Mouse (Mus musculus) kidney, embryonic 14.5 days (tissue): ENCODE data around the gene Snrk. TPM values are rescaled to one million over a fixed set of nuclear protein-coding genes. Genes with fewer than 3 reads are reported as not detected.

Experiments used
- ATAC-seq: fragments of 200-750 bp; cut with Nextera tagmentation; 2 replicates; pipeline ENCODE4 v1.8.0; 2017; ENCODE audit warnings: moderate number of reproducible peaks, mild to moderate bottlenecking, moderate TSS enrichment, moderate library complexity; ENCODE audit not compliant: low FRiP score, low TSS enrichment
- H3K27ac ChIP-seq: fragments of 300-500 bp; sonication (generic); 2 replicates; pipeline ENCODE4 v1.5.1; 2014; ENCODE audit warnings: low read depth, mild to moderate bottlenecking, low read length, moderate library complexity, mixed read lengths
- H3K27me3 ChIP-seq: fragments of 300-500 bp; sonication (generic); 2 replicates; pipeline ENCODE4 v1.6.1; 2014; ENCODE audit warnings: mild to moderate bottlenecking, low read length; ENCODE audit not compliant: control insufficient read depth, insufficient read depth
- H3K36me3 ChIP-seq: fragments of 300-500 bp; sonication (generic); 2 replicates; pipeline ENCODE4 v1.6.1; 2014; ENCODE audit warnings: low read length, mixed read lengths; ENCODE audit not compliant: control insufficient read depth, insufficient read depth
- H3K4me1 ChIP-seq: fragments of 300-500 bp; sonication (generic); 2 replicates; pipeline ENCODE4 v1.6.1; 2014; ENCODE audit warnings: low read length, mixed read lengths; ENCODE audit not compliant: control insufficient read depth, insufficient read depth
- H3K4me2 ChIP-seq: fragments of 300-500 bp; sonication (generic); replicated peaks from 2 replicates; pipeline ENCODE4 v1.6.1; 2014; ENCODE audit warnings: low read depth, mild to moderate bottlenecking, low read length
- H3K4me3 ChIP-seq: fragments of 300-500 bp; sonication (generic); 2 replicates; pipeline ENCODE4 v1.5.1; 2014; ENCODE audit warnings: mild to moderate bottlenecking, low read length
- H3K9ac ChIP-seq: fragments of 300-500 bp; sonication (generic); 2 replicates; pipeline ENCODE4 v1.6.1; 2014; ENCODE audit warnings: low read depth, mild to moderate bottlenecking, low read length, moderate library complexity
- H3K9me3 ChIP-seq: fragments of 300-500 bp; sonication (generic); 2 replicates; pipeline ENCODE4 v1.6.1; 2016; ENCODE audit warnings: low read length; ENCODE audit not compliant: control insufficient read depth
- WGBS: fragments of 180-500 bp; shearing (Covaris S2); extraction: QIAGEN DNeasy Blood & Tissue Kit; methylation state at CpG from one replicate; pipeline ENCODE4 v1.1.7; 2014; 5-methylcytosine and 5-hydroxymethylcytosine counted together
- polyA plus RNA-seq: library from polyadenylated mRNA; unstranded; fragments of >200 nt; fragmentation: Nextera tagmentation; extraction: Ambion mirVana; gene quantifications from 2 replicates; pipeline ENCODE4 v1.2.1, GENCODE M21; 2014

Snrk gene
- polyA plus RNA-seq, 1 experiment from 2014 or later = 41.1 TPM

DNA sequence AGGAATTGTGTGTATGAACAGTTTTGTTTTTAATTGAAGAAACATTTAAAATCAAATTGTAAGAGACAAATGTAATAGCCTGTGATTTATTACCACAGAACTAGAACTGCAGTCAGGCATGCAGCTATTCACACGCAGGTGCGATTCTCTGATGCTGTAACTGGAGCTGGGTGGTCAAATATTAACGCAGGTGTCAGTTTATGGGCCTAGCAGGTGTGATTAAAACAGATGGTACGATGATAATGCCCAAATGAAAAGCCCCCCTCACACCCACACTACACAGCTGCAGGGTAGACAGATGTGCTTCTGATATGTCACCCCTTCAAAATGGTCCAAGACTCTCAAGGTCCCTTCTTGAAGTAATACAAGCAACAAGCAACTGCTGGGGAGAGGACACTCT, 15.9 kb upstream of the Snrk start:
- H3K4me3 ChIP-seq = no peak overlapping the region
- no peaks in the 10 kb centered on the region for H3K36me3 ChIP-seq
- H3K27ac ChIP-seq = no peak overlapping the region
- no peak for ATAC-seq
- no peaks in the 10 kb centered on the region for H3K27me3 ChIP-seq
- no peak overlapping the region for H3K9ac ChIP-seq
- 22% methylated on average over 4 of the region's 4 CpGs for WGBS
- no peaks in the 10 kb centered on the region for H3K4me1 ChIP-seq
- no peak overlapping the region for H3K4me2 ChIP-seq
- no peaks in the 10 kb centered on the region for H3K9me3 ChIP-seq

DNA sequence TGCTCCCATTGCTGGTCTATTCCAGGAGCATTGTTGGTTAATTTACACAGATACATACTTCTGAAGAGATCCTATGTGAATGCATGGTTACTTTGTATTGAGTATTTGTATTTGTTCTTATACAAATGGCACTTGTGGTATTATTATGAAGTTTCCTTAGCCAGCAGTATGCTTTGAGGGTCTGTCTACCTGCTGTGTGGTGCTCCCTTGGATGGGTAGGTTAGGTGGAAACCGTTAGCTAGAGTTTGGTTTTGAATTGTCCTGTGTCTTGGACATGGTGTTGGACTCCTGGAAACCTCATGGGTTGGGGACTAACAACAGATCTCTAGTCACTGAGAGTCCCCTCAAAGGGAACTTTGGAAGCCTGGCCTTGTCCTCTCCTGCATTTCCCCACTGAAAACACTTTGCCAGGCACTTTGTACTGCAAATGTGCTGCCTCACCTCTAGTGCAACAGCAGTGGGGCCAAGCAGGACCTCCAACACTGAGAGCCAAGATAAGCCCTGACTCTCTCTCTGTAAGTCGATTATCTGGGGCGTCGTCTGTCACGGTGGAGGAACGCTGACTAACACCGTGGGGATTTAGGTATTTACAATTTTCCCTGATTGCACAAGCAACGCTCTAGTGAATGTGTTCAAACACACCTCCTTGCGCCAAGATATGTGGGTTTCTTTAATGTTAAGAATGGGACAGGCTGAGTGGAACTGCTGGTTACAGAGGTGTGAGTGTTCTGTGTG, 13.3 kb upstream of the Snrk start:
- no peaks in the 10 kb centered on the region for H3K4me1 ChIP-seq
- H3K27ac ChIP-seq = no peak overlapping the region
- H3K4me2 ChIP-seq = no peak overlapping the region
- H3K9ac ChIP-seq = no peak overlapping the region
- no peak overlapping the region for H3K4me3 ChIP-seq
- H3K36me3 ChIP-seq = no peaks in the 10 kb centered on the region
- no peak for ATAC-seq
- WGBS = 41% methylated on average over 9 of the region's 9 CpGs
- no peaks in the 10 kb centered on the region for H3K27me3 ChIP-seq
- no peaks in the 10 kb centered on the region for H3K9me3 ChIP-seq

DNA sequence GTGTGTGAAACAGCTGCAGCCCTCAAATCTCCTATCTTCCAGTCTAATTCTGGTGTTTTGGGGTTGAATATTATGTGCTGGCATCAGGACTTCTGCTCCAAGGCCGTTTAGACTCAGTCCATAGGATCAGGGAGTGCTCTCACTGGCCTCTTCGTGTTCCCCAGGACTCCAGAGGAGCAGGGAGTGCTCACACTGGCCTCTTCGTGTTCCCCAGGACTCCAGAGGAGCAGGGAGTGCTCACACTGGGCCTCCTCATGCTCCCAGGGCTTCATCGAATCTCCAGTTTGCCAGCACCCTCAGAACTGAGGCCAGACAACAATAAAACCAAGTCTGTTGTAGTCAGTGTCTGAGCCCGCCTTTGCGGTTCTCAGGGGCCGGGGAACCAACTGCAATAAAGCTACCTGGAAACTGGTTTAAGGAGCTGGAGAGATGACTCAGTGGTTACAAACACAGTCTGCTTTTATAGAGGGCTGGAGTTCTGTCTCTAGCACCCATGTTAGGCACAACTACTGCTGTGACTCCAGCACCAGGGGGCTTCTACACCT, 12.7 kb upstream of the Snrk start:
- no peak overlapping the region for H3K9ac ChIP-seq
- 49% methylated on average over 7 of the region's 7 CpGs for WGBS
- H3K4me3 ChIP-seq = no peak overlapping the region
- no peak overlapping the region for H3K27ac ChIP-seq
- H3K27me3 ChIP-seq = no peaks in the 10 kb centered on the region
- no peaks in the 10 kb centered on the region for H3K9me3 ChIP-seq
- no peak for ATAC-seq
- no peaks in the 10 kb centered on the region for H3K36me3 ChIP-seq
- no peak overlapping the region for H3K4me2 ChIP-seq
- H3K4me1 ChIP-seq = no peaks in the 10 kb centered on the region

DNA sequence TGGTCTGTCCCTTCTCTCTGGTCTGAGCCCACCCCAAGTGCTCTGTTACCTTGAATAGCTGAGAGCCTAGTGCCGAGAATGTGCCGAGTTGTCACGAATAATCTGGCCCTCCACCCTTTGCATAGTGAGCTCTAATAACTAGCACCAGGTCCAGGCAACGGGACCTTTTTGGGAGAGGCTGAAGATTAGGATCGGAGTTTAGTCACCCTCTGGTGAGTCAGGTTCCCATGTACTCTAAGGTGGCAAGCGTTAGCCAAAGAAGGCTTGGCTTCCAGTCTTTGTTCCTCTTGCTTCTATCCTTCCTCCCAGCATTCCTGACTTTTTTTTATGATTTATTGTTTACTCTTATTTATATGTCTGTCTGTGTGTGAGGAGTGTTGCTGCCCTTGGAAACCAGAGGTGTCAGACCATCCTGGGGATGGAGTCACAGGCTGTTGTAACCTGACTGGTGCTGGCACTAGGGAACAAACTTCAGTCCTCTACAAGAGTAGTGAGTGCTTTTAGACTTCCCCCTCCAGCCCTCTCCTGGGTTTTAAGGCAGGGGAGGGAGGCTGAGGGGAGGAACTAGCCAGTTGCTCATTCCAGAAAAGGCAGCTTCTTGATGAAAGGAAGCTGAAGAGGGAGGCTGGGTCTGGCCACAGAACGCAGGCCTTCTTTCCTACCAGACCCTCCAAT, 9.2 kb upstream of the Snrk start:
- Histone ChIP-seq H3K27me3 (no peaks in the 10 kb centered on the region), H3K36me3 (no peaks in the 10 kb centered on the region), H3K4me2 (no peak overlapping the region), H3K4me1 (no peaks in the 10 kb centered on the region), H3K9me3 (no peaks in the 10 kb centered on the region), H3K4me3 (no peak overlapping the region), H3K27ac (no peak overlapping the region), H3K9ac (no peak overlapping the region)
- no peak for ATAC-seq
- WGBS = 53% methylated on average over 7 of the region's 7 CpGs

DNA sequence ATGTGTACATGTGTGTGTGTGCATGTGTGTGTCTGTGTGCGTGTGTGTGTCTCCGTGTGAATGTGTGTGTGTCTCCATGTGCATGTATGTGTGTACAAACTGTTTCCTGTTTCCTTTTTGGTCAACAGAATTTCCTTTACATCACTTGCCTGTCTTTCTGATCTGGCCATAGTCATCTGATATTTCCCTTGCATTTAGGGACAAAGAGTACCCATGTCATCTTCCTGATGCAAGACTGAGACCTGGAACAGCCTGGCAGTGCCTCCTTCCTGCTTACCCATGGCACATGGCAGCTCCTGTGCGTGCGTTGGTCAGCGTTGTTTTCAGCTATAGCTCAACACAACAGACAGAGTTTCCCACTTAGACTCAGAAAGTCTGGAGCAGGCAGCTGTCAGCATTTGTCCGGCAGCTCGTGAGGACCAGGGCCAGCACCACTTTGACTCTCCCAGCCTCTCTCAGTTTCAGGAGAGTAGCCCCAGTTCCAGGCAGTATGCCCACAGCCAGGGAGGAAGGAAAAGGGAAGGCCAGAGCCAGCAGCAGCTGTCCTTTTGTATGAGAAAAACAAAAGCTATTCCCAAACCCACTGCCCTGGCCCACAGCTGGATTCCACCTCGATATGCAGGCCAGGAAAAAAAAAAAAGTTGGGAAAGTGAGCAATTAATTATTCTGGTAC, 7.4 kb upstream of the Snrk start:
- no peaks in the 10 kb centered on the region for H3K9me3 ChIP-seq
- H3K4me2 ChIP-seq = no peak overlapping the region
- H3K4me3 ChIP-seq = no peak overlapping the region
- no peaks in the 10 kb centered on the region for H3K27me3 ChIP-seq
- no peaks in the 10 kb centered on the region for H3K36me3 ChIP-seq
- no peaks in the 10 kb centered on the region for H3K4me1 ChIP-seq
- H3K27ac ChIP-seq = no peak overlapping the region; the same call in 1 of the 2 replicates
- ATAC-seq = no peak
- H3K9ac ChIP-seq = no peak overlapping the region
- 58% methylated on average over 8 of the region's 8 CpGs for whole genome bisulfite sequencing

GRCm38 (mm10) chr9:122110508-122110907, 6.6 kb upstream of the Snrk start:
- H3K4me3 ChIP-seq = no peak overlapping the region
- no peaks in the 10 kb centered on the region for H3K36me3 ChIP-seq
- no peak overlapping the region for H3K4me2 ChIP-seq
- 0 out of 2 replicates have a peak overlapping the region, but pooled peaks have one; percentile 30 for H3K27ac ChIP-seq
- H3K9me3 ChIP-seq = no peaks in the 10 kb centered on the region
- no peaks in the 10 kb centered on the region for H3K27me3 ChIP-seq
- no peak for ATAC-seq
- no peak overlapping the region for H3K9ac ChIP-seq
- H3K4me1 ChIP-seq = no peaks in the 10 kb centered on the region
- WGBS = 84% methylated on average over 6 of the region's 6 CpGs

DNA sequence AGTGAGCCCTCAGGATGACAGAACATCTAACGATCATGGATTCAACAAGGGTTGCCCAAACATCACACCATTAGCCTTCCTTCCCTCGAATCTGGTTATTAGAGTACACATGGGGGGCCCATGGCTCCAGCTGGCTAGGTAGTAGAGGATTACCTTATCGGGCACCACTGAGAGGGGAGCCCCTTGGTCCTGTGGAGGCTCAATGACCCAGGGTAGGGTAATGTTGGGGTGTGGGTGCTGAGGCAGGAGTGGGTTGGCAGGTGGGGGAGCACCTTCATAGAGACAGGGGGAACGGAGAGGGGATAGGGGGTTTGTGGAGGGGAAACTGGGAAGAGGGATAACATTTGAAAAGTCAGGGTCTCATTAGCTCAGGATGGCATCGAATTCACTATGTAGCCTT, 6.1 kb upstream of the Snrk start:
- H3K4me1 ChIP-seq = no peaks in the 10 kb centered on the region
- H3K36me3 ChIP-seq = no peaks in the 10 kb centered on the region
- WGBS = 84% methylated on average over 5 of the region's 5 CpGs
- no peaks in the 10 kb centered on the region for H3K9me3 ChIP-seq
- H3K4me2 ChIP-seq = no peak overlapping the region
- no peak for ATAC-seq
- no peak overlapping the region for H3K4me3 ChIP-seq
- no peak overlapping the region for H3K27ac ChIP-seq
- no peak overlapping the region for H3K9ac ChIP-seq
- H3K27me3 ChIP-seq = no peaks in the 10 kb centered on the region

DNA sequence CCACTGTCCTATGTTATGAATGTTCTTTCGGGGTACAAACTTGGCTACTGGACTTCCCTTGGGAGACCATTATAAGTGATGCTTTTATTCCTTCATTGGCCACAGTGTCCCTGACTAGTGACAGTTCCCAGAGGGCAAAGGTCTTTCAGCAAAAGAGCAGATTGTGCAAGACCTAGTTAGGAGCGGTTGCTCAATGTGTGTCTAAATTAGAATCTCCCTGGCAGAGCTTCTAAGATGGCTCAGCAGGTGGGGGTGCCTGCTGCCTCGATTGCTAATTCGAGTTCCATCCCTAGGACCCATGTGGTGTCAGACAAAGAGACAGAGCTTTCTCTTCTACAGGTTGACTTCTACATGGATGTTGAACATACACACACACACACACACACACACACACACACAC, 1.5 kb upstream of the Snrk start:
- Histone ChIP-seq H3K36me3 (no peaks in the 10 kb centered on the region), H3K27me3 (no peaks in the 10 kb centered on the region), H3K4me3 (no peak overlapping the region), H3K4me1 (no peaks in the 10 kb centered on the region), H3K9me3 (no peaks in the 10 kb centered on the region), H3K4me2 (no peak overlapping the region), H3K27ac (no peak overlapping the region), H3K9ac (no peak overlapping the region)
- WGBS = 74% methylated on average over 4 of the region's 4 CpGs
- no peak for ATAC-seq

DNA sequence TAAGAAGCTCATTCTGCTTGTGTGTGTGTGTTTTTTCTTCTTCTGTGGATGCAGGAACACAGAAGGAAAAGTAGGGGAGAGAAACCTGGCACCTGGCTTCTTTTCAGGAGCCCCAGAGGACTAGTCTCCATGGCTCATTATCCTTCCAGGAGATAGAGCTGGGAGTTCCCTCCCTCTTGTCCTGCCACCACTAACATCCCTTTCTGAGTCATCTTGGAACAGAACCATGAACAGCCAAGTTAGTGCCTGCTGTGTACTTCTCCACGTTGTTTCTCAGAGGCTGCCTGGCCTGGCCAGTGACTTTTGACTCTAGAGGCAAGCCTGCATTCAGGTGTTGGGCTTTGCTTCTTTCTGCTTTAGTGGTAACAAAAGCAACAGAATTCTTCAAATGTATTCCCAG, 707 bp upstream of the Snrk start:
- Histone ChIP-seq H3K36me3 (no peaks in the 10 kb centered on the region), H3K4me1 (no peaks in the 10 kb centered on the region), H3K4me2 (no peak overlapping the region), H3K27me3 (no peaks in the 10 kb centered on the region), H3K9me3 (no peaks in the 10 kb centered on the region), H3K4me3 (no peak overlapping the region), H3K27ac (no peak overlapping the region), H3K9ac (no peak overlapping the region)
- WGBS = 43% methylated on average over 1 of the region's 1 CpGs
- ATAC-seq = no peak
